Mouse (Mus musculus) kidney, adult 2 months (tissue): ENCODE data around the gene Gpc6. TPM values are rescaled to one million over a fixed set of nuclear protein-coding genes. Genes with fewer than 3 reads are reported as not detected.

Source experiments
- DNase-seq: peaks from one replicate; pipeline ENCODE4 v3.0.0; 2021
- H3K27ac ChIP-seq: fragments of 200-500 bp; 2 replicates; pipeline ENCODE4 v1.5.1; 2012; ENCODE audit warnings: low read depth, low read length, control low read depth, inconsistent platforms; ENCODE audit not compliant: insufficient read depth
- H3K27me3 ChIP-seq: fragments of 200-500 bp; replicated peaks from 2 replicates; pipeline ENCODE4 v1.6.1; 2012; ENCODE audit warnings: mild to moderate bottlenecking, moderate library complexity, low read length, inconsistent platforms; ENCODE audit not compliant: control insufficient read depth, insufficient read depth
- H3K36me3 ChIP-seq: fragments of 200-500 bp; 2 replicates; pipeline ENCODE4 v1.6.1; 2012; ENCODE audit warnings: mild to moderate bottlenecking, moderate library complexity, low read length, inconsistent platforms; ENCODE audit not compliant: control insufficient read depth, insufficient read depth
- H3K4me1 ChIP-seq: fragments of 200-500 bp; 2 replicates; pipeline ENCODE4 v1.6.1; 2011; ENCODE audit warnings: low read length; ENCODE audit not compliant: control insufficient read depth, insufficient read depth
- H3K4me3 ChIP-seq: fragments of 200-500 bp; 2 replicates; pipeline ENCODE4 v1.5.1; 2011; ENCODE audit warnings: mild to moderate bottlenecking, low read depth, low read length, control low read depth; ENCODE audit not compliant: insufficient read depth
- CTCF ChIP-seq: fragments of 200-500 bp; conservative IDR thresholded peaks from 2 replicates; pipeline ENCODE4 v1.5.1; 2011; ENCODE audit warnings: low read depth, mild to moderate bottlenecking, control low read depth, low read length, moderate library complexity, mixed read lengths; ENCODE audit not compliant: insufficient read depth, insufficient read length
- POLR2A ChIP-seq: fragments of 200-500 bp; IDR thresholded peaks from one replicate; pipeline ENCODE4 v1.6.1; 2011; ENCODE audit warnings: low read depth, low read length, control low read depth
- WGBS: fragments of 180-500 bp; shearing (Covaris S2); methylation state at CpG from one replicate; pipeline ENCODE4 v1.1.7; 2018; 5-methylcytosine and 5-hydroxymethylcytosine counted together
- polyA plus RNA-seq: library from polyadenylated mRNA; depleted of rRNA; stranded (reverse); fragments of >200 nt; gene quantifications from 2 replicates; pipeline ENCODE4 v1.2.3, GENCODE M21; 2012

Gene Gpc6
- polyA plus RNA-seq, 1 experiment, result 3.4 TPM

DNA sequence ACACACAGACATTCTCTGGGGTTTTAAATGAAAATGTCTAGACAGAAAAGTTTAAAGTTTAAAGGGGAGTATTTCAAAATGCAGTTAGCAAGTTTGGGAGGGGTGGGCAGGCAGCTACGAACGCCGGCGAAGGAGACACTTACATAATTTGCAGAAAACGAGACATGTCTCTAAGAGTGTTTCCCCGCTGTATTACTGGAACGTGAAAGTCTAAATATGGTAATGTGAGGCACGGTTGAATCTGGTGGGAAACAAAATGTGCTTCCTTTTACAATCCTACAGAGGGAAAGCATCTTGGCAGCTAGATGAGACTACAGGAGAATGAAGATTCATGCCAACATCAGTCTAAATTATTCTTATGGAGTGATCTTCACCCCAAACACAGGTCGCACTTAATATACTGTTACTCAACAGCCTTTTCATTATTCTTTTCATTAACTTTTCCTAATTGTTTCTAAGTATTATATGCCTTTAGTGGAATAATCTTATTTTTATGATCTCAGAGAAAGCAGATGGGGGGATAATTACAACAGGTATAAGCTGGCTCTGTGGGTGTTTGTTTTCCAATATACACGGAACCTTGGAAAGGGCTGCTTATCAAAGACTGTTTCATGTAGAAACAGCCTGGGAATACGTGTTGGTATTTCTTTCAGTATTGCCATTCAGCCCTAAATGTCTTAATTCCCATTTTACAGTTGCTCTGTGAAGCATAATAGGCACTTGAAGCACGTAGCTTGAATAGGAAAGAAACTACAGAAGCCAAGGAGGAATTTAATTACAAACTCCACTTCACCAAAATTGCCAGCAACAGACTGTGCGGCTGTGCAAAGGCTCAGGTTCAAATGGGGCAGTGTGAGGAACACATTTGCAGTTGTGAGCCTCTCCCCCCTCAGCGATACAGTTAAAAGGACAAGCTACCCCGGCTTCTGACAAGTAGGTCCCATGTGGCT is 885.5 kb downstream of the Gpc6 start:
- TF ChIP-seq CTCF, result no peak
- no peak for TF ChIP-seq POLR2A
- Histone ChIP-seq H3K4me3 (no peak overlapping the region), H3K27ac (no peak overlapping the region), H3K27me3 (no peaks in the 10 kb centered on the region), H3K4me1 (no peaks in the 10 kb centered on the region), H3K36me3 (no peaks in the 10 kb centered on the region)
- DNase-seq, result no peak
- WGBS, result 69% methylated on average over 15 of the region's 15 CpGs

DNA sequence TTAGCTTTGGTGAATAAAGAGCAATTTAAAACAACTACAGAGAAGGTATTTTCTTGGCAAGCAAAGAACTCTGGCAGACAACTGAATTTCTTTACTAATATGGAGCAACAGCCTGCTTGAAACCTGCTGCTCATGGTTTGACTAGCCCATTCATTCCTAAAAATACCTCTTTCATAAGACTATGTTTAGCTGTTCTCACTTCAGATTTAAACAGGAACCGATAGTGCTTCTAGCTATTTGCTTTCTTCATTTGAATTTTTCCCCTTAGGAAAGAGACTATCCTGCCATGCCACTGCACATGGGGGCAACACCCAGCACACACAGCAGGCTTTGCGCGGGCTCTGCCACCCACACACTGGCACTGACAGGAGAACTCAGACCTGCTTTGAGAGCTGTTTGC is 888.4 kb downstream of the Gpc6 start:
- H3K36me3 ChIP-seq, result no peaks in the 10 kb centered on the region
- DNase-seq, result no peak
- no peaks in the 10 kb centered on the region for H3K27me3 ChIP-seq
- no peak overlapping the region for H3K4me3 ChIP-seq
- peaks cover 4% of the 10 kb centered on the region; the same call in 1 of the 2 replicates for H3K4me1 ChIP-seq
- no peak for TF ChIP-seq POLR2A
- TF ChIP-seq CTCF, result no peak
- no peak overlapping the region; the same call in 1 of the 2 replicates for H3K27ac ChIP-seq
- 72% methylated on average over 3 of the region's 3 CpGs for WGBS

DNA sequence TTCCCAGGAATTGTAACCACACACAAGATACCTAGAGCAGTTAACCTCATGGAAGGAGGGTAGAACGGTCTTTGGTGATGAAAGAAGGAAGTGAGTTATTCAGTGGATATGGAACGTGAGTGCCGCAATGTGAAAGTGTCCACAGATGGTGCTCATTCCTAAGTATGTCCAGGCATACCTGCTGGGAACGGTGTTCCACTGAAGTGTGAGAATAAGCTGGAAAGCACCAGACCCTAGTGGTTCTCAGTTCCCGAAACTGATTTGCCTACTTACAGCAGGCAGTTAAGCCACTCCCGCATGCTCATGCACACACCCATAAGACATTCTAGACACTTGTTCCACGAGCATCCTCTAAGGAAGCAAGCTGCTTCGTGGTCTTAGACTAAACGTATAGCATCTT is 890.9 kb downstream of the Gpc6 start:
- 89% methylated on average over 9 of the region's 9 CpGs for WGBS
- H3K36me3 ChIP-seq, result no peaks in the 10 kb centered on the region
- TF ChIP-seq CTCF, result no peak
- TF ChIP-seq POLR2A, result no peak

DNA sequence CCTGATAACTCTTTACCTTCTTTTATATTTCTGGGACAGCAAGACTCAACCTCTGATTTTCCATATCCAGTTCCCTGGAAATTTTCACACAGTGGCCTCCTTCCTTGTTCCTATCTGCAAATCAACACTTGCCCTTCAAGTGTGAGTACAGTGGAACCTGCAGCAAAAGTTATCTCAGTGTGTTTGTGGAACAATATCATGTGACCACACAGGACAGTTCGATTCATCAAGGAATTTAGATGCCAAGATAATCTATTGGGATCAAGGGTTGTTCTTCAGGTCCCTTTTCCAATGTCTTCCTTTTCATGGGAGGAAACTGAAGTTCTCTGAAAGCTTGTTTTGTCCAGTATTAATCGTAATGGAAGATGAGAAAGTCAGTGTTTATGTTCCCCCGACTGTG is 891.6 kb downstream of the Gpc6 start:
- Histone ChIP-seq H3K27me3 (no peaks in the 10 kb centered on the region), H3K27ac (no peak overlapping the region), H3K4me1 (peaks cover 4% of the 10 kb centered on the region; the same call in 1 of the 2 replicates), H3K4me3 (no peak overlapping the region), H3K36me3 (no peaks in the 10 kb centered on the region)
- DNase-seq, result peak; percentile 3
- WGBS, result 47% methylated on average over 3 of the region's 3 CpGs
- TF ChIP-seq POLR2A, result no peak
- TF ChIP-seq CTCF, result no peak

More for the DNA sequence above, 890.9 kb downstream of the Gpc6 start:
- no peak for DNase-seq
- Histone ChIP-seq H3K4me3 (no peak overlapping the region), H3K27ac (no peak overlapping the region), H3K4me1 (peaks cover 4% of the 10 kb centered on the region; the same call in 1 of the 2 replicates), H3K27me3 (no peaks in the 10 kb centered on the region)

DNA sequence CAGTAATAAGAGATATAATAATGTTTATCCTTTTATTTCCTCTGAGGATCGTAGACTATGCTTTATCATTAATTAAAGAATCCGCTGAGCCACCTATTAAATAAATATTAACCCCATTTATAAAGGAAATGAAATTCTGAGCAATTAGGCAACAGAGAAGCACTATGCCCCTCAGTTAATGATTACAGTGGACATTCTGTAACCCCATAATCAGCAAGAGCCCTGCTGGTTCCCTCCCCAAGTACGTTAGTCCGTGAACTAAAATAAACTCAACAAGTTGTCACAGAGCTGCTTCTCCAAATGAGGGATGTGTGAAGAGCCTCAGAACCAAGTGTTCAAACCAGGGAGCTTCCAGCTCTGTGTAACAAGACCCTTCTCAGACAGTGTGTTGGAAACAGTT is 892.1 kb downstream of the Gpc6 start:
- no peak overlapping the region for H3K4me3 ChIP-seq
- peaks cover 4% of the 10 kb centered on the region; the same call in 1 of the 2 replicates for H3K4me1 ChIP-seq
- no peak for TF ChIP-seq POLR2A
- TF ChIP-seq CTCF, result no peak
- no peaks in the 10 kb centered on the region for H3K36me3 ChIP-seq
- DNase-seq, result peak; percentile 72
- 29% methylated on average over 4 of the region's 4 CpGs for WGBS
- no peak overlapping the region for H3K27ac ChIP-seq
- H3K27me3 ChIP-seq, result no peaks in the 10 kb centered on the region

DNA sequence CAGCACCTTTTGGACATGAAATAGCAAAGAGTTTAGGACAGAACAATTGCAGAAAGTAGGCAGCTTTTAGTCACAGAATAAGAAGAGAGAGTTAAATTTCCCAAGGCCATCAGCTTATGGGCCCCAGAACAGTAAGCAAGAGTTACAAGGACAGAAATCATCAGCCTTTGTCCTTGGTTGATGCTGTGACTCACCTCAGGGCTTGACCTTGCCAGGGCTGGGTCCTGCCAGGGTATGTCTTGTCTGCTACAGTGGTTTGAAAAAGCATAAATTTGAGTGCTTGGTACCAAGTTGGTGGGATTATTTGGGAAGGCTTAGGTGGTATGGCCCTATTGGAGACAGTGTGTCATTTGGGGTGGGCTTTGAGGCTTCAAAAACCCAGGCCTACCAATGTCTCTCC is 899.4 kb downstream of the Gpc6 start:
- no peaks in the 10 kb centered on the region for H3K4me1 ChIP-seq
- no peak overlapping the region for H3K4me3 ChIP-seq
- no peaks in the 10 kb centered on the region for H3K36me3 ChIP-seq
- no peaks in the 10 kb centered on the region for H3K27me3 ChIP-seq
- no peak for DNase-seq
- TF ChIP-seq POLR2A (no peak), CTCF (no peak)
- no peak overlapping the region for H3K27ac ChIP-seq

DNA sequence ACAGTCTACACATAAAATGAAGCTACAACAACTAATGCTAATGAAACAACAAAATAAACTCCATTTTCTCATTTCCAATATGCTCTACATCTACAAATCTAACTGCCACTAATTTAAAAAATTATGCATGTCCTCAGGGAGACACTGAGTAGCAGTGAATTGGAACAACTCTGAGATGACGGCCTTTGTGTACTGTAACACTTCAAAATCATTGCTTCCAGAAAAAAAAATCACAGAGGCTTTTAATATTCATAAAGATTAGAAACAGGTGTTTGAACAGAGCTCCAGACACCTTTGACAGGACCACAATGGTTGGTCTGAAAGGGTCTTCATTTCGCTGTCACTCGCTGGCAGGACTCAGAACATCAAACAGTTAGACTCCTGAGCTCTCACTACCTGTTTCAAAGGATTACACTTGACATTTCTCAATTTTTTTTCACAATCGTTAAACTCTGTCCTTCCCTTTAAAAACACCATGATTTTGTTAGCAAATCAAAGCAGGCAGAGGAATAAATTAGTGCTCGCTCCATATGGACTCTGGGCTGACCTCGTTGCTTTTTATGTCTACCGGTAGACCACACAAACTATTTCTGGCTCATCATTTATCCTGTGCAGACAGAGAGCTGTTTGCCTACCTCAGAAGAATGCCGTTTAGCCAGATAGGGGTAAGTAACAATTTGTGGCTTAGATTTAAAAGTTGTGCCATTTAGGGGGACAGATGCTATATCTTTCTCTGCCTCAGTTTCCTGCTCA is 901.4 kb downstream of the Gpc6 start:
- Histone ChIP-seq H3K4me3 (no peak overlapping the region), H3K27ac (no peak overlapping the region), H3K4me1 (no peaks in the 10 kb centered on the region), H3K27me3 (no peaks in the 10 kb centered on the region), H3K36me3 (no peaks in the 10 kb centered on the region)
- 70% methylated on average over 8 of the region's 8 CpGs for WGBS
- TF ChIP-seq POLR2A, result no peak
- no peak for DNase-seq
